Mouse (Mus musculus): ENCODE results near the gene Spindoc. TPM values are rescaled to one million over a fixed set of nuclear protein-coding genes. Genes with fewer than 3 reads are reported as not detected.

Gene Spindoc
- 43.8 and 56.3 TPM in 2 replicates for polyA plus RNA-seq (2011; ENCODE audit: insufficient read depth, insufficient read length, low read depth, missing spikeins)

DNA sequence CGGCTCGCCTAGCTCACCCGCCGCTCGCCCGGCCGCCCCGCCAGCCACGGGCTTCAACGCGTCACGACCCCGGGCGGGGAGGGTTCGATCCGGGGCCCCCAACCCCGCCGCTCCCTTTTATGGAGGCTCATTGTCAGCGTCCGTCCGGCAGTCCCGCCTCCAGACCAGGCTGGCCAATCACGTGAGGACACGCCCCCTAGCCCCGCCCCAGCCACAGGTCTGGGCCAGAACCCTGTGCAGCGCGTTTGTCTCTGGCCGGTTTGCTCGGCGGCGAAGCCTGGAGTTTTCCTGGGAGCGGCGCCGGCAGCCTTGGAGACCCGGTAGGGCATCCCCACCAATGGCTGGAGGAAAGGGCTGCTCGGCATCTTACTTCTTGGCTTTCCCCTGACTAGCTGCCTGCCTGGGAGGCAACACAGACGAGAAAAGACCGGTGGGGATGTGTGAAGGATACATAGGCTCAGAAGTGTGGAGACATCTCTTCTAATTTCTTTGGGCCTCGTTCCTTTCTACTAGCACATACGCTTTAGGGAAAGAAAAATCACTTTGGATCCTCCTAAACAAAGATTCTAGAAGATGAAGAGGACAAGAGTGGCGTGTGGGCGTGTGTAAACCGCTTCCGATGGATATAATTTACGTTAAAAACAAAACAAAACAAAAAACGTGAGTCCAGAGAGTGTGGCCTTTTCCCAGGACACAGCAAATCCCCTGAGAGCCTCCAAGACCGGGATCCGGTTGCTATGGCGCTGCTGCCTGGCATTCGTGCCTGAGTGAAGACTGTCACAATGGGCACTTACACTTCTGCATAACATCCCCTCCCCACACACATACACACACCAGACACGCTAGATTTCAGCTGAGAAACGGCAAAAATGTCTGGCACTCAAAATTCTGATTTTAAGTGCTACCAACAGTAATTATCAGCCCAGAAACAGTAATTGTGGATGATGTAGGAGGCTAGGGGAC lies at the start of gene Spindoc:
TSS of gene Spindoc (minus strand) at position 92 of the 963 bp plus-strand sequence.
- Histone ChIP-seq H3K27me3 (ENCODE audit: control insufficient read depth, insufficient read depth, low read length, poor library complexity, severe bottlenecking) (no peaks in the 10 kb centered on the region), H3K9me3 (replicated peaks; ENCODE audit: control insufficient read depth, insufficient read depth, low read length, poor library complexity, severe bottlenecking) (no peaks in the 10 kb centered on the region), H3K4me1 (ENCODE audit: control insufficient read depth, insufficient read depth, low read length) (no peaks in the 10 kb centered on the region), H3K4me3 (ENCODE audit: low read depth, low read length) (peak within 1 kb of the TSS; percentile 93), H3K36me3 (ENCODE audit: control insufficient read depth, insufficient read depth, low read length, poor library complexity, severe bottlenecking) (no peaks in the 10 kb centered on the region), H3K27ac (ENCODE audit: insufficient read depth, low read length) (peak within 1 kb of the TSS; percentile 82), H3K9ac (ENCODE audit: low read depth, poor library complexity, severe bottlenecking) (peak within 1 kb of the TSS; percentile 92)
- no peak for TF ChIP-seq CTCF (IDR thresholded peaks at IDR 0.05; ENCODE audit: low read depth, low read length)
- TF ChIP-seq EP300 (IDR thresholded peaks at IDR 0.05; ENCODE audit: insufficient read depth, low read depth, low read length): no peak
- peak; percentile 61 for TF ChIP-seq POLR2A (IDR thresholded peaks at IDR 0.05; ENCODE audit: insufficient read depth, low read length)

DNA sequence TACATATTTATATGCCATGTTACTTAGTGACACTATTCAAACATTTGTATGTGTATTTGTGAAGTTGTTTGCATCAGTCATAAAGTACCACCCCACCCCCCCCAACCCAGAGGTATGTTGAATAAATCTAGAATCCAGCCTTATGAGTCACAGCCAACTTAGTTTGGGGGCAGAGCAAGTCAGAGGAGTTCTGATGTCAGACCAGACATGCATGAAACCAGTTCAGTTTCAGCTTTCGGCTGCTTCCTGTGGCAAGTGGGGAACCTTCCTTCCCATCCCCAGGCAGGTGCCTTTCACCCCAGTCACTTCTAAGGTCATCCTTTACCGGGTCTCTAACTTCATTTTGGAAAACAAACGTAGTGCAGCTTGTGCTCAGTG lies 42.6 kb upstream of the Spindoc start:
- no peak overlapping the region for H3K4me3 ChIP-seq (ENCODE audit: low read depth, low read length)
- H3K9ac ChIP-seq (ENCODE audit: low read depth, poor library complexity, severe bottlenecking): no peak overlapping the region
- H3K36me3 ChIP-seq (ENCODE audit: control insufficient read depth, insufficient read depth, low read length, poor library complexity, severe bottlenecking): peaks cover 10% of the 10 kb centered on the region
- TF ChIP-seq EP300 (IDR thresholded peaks at IDR 0.05; ENCODE audit: insufficient read depth, low read depth, low read length) (no peak), CTCF (IDR thresholded peaks at IDR 0.05; ENCODE audit: low read depth, low read length) (no peak), POLR2A (IDR thresholded peaks at IDR 0.05; ENCODE audit: insufficient read depth, low read length) (no peak)
- H3K27me3 ChIP-seq (ENCODE audit: control insufficient read depth, insufficient read depth, low read length, poor library complexity, severe bottlenecking): no peaks in the 10 kb centered on the region
- no peak overlapping the region for H3K27ac ChIP-seq (ENCODE audit: insufficient read depth, low read length)
- H3K9me3 ChIP-seq (replicated peaks; ENCODE audit: control insufficient read depth, insufficient read depth, low read length, poor library complexity, severe bottlenecking): no peaks in the 10 kb centered on the region
- no peaks in the 10 kb centered on the region for H3K4me1 ChIP-seq (ENCODE audit: control insufficient read depth, insufficient read depth, low read length)

DNA sequence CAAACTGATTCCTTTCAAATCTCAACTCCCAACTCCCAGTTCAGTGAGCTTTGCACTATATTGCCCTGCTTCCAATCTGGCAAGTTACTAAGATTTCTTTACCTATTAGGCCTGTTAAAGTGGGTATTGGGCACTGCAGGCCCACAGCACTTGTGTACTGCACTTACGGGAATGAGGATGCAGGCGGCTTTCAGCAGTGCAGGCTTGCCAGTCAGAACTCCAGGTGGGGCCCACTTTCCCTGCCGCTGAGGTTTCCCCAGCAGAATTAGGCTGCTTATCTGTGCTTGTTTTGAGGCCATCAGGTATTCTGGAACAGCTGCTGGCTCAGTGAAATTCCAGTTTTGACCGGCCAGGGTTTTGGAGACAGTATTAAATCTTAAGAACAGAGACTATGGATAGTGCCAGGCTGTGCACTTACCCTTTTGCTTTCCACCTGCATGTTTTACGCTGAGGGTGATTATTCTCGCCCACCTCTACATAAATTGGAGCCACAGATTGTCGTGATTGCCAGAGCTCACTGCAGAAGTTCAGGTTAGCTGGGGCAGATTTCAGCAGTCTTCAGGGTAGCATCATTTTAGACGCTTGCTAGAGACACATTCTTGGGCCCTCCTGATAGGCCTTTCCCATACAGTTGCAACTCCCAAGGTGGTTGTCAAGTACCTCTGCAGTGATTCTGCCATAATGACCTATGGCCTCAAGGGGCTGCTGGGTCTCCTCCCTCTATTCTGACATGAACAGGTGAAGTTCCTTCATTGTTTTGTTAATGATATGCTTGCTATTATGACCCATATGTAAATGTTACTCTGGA lies 42.0 kb upstream of the Spindoc start:
- no peaks in the 10 kb centered on the region for H3K4me1 ChIP-seq (ENCODE audit: control insufficient read depth, insufficient read depth, low read length)
- H3K9me3 ChIP-seq (replicated peaks; ENCODE audit: control insufficient read depth, insufficient read depth, low read length, poor library complexity, severe bottlenecking): no peaks in the 10 kb centered on the region
- H3K9ac ChIP-seq (ENCODE audit: low read depth, poor library complexity, severe bottlenecking): no peak overlapping the region
- no peak for TF ChIP-seq POLR2A (IDR thresholded peaks at IDR 0.05; ENCODE audit: insufficient read depth, low read length)
- no peak for TF ChIP-seq CTCF (IDR thresholded peaks at IDR 0.05; ENCODE audit: low read depth, low read length)
- no peak for TF ChIP-seq EP300 (IDR thresholded peaks at IDR 0.05; ENCODE audit: insufficient read depth, low read depth, low read length)
- no peak overlapping the region for H3K27ac ChIP-seq (ENCODE audit: insufficient read depth, low read length)
- peaks cover 6% of the 10 kb centered on the region; the same call in 1 of the 2 replicates for H3K36me3 ChIP-seq (ENCODE audit: control insufficient read depth, insufficient read depth, low read length, poor library complexity, severe bottlenecking)
- no peaks in the 10 kb centered on the region for H3K27me3 ChIP-seq (ENCODE audit: control insufficient read depth, insufficient read depth, low read length, poor library complexity, severe bottlenecking)
- no peak overlapping the region for H3K4me3 ChIP-seq (ENCODE audit: low read depth, low read length)

DNA sequence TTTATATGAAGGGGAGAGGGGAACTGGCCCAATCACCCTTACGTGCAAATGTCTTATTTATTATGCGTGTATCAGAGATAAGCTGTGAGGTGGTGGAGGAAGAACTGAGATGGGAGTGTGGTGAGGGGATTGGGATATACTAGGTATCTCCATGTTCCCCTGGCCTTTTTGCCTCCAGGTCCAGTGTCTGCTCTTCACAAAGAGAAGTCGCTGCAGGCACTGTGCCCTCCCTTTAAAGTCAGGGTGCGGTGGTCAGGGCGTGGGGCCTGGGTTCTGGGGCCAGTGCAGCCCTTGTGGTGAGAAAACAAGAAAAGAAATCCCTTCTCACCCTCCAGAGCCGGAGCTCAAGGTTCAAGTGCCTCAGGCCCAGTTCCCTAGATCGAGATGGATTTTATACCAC lies 41.3 kb upstream of the Spindoc start:
- Histone ChIP-seq H3K27ac (ENCODE audit: insufficient read depth, low read length) (no peak overlapping the region), H3K9ac (ENCODE audit: low read depth, poor library complexity, severe bottlenecking) (no peak overlapping the region), H3K4me3 (ENCODE audit: low read depth, low read length) (no peak overlapping the region), H3K27me3 (ENCODE audit: control insufficient read depth, insufficient read depth, low read length, poor library complexity, severe bottlenecking) (no peaks in the 10 kb centered on the region), H3K9me3 (replicated peaks; ENCODE audit: control insufficient read depth, insufficient read depth, low read length, poor library complexity, severe bottlenecking) (no peaks in the 10 kb centered on the region), H3K36me3 (ENCODE audit: control insufficient read depth, insufficient read depth, low read length, poor library complexity, severe bottlenecking) (0 out of 2 replicates have a peak, but pooled peaks cover 5% of the 10 kb centered on the region), H3K4me1 (ENCODE audit: control insufficient read depth, insufficient read depth, low read length) (no peaks in the 10 kb centered on the region)
- TF ChIP-seq CTCF (IDR thresholded peaks at IDR 0.05; ENCODE audit: low read depth, low read length) (no peak), POLR2A (IDR thresholded peaks at IDR 0.05; ENCODE audit: insufficient read depth, low read length) (no peak), EP300 (IDR thresholded peaks at IDR 0.05; ENCODE audit: insufficient read depth, low read depth, low read length) (no peak)

DNA sequence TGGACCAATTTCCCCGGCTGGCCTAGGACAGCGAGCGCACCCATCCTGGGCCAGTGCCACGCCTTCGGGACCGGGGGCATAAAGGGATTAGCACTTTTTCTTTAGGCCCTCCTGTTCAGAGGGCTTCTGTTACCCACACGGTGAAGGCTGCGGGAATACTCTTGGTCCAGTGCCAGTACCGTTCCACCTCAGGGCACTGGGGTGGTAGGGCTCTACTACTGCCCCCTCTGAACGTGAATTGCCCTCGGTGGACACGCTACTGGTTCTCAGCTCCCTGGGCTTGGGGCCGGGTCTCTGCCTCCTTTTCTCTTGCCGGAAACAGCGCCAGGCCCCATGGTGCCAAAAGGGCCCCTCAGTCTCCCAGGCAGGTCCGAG lies 40.8 kb upstream of the Spindoc start:
- Histone ChIP-seq H3K4me3 (ENCODE audit: low read depth, low read length) (peak overlapping the region; percentile 33; the same call in 1 of the 2 replicates), H3K9ac (ENCODE audit: low read depth, poor library complexity, severe bottlenecking) (peak overlapping the region; percentile 17; the same call in 1 of the 2 replicates), H3K27ac (ENCODE audit: insufficient read depth, low read length) (no peak overlapping the region), H3K27me3 (ENCODE audit: control insufficient read depth, insufficient read depth, low read length, poor library complexity, severe bottlenecking) (no peaks in the 10 kb centered on the region), H3K4me1 (ENCODE audit: control insufficient read depth, insufficient read depth, low read length) (no peaks in the 10 kb centered on the region), H3K9me3 (replicated peaks; ENCODE audit: control insufficient read depth, insufficient read depth, low read length, poor library complexity, severe bottlenecking) (no peaks in the 10 kb centered on the region), H3K36me3 (ENCODE audit: control insufficient read depth, insufficient read depth, low read length, poor library complexity, severe bottlenecking) (0 out of 2 replicates have a peak, but pooled peaks cover 5% of the 10 kb centered on the region)
- TF ChIP-seq POLR2A (IDR thresholded peaks at IDR 0.05; ENCODE audit: insufficient read depth, low read length): no peak
- no peak for TF ChIP-seq EP300 (IDR thresholded peaks at IDR 0.05; ENCODE audit: insufficient read depth, low read depth, low read length)
- no peak for TF ChIP-seq CTCF (IDR thresholded peaks at IDR 0.05; ENCODE audit: low read depth, low read length)
